Mouse (Mus musculus) right cerebral cortex, postnatal 10 days (tissue): ENCODE data around the gene Rcsd1.

Experiments used
- DNase-seq, 2 experiments: peaks; one replicate each; pipeline ENCODE4 v3.0.0; 2021; ENCODE audit warnings: low spot score in 2 of 2

Rcsd1 gene

DNA sequence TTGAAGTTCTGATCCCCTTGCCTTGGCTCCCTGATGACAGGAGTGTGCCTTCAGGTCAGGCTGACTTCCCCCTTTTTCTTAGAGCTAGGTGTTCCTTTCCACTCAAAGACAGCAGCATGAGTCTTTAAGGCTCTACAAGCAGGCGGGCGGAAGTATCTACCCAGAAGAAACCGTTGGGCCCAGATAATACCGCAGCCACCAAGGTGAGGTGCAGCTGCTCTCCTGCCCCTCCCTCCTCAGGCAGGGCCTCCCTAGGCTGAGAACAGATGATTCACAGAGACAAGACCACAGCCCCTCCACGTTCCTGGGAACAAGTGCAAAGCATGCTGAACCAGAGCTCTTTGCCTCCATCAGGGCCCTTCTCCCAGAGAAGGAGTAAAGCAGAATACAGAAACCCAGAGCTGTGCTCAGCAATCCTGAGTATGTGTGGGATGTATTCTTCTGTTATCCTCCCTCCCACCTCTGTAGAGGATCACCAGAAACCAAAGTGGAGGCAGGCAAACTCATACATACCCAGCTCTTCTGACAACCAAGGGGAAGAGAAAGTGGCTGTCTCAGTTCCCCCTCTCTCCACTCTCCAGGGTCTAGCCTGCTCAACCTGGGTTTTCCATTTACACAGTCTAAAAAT, at the start of gene Rcsd1:
Gene Rcsd1, minus strand, starts transcription at position 129 of the 628 bp plus-strand sequence.
- no peak for DNase-seq

DNA sequence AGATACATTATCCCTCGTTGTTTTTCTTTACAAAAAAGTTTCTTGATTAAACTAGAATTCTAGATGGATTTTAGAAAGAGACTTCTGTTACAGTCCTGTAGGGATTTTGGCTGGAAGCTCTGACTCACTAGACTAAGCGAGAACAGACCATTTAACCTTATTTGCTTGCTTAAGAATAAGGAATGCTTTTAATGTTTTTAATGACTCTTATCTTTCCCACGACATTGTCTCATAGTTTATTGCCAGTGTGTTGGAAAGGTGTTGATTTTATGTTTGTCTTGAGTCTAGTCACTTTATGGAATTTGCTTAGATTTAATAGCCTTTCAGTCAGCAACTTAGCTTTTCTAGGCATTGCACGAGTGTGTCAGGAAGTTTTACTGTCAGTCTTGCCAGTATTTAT, 45.6 kb upstream of the Rcsd1 start:
- no peak for DNase-seq

DNA sequence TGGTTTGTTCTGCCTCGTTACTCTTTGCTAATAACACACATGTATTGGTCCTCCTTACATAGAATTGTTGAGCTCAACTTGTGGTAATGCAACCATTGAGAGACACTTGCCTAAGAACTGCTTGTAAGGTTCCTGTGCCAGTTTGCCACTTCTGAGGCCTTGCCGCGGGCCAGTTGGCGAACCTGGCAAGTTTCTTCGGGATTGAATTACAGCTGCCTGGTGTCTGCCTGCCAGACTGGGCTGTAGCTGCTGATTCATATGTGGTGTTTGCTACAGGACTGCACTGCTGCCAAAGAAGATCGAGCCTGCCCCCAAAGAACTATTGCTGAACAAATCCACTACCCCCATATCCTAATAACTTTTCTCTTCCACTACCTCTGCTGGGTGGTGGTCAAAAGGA, 44.6 kb upstream of the Rcsd1 start:
- no peak for DNase-seq

DNA sequence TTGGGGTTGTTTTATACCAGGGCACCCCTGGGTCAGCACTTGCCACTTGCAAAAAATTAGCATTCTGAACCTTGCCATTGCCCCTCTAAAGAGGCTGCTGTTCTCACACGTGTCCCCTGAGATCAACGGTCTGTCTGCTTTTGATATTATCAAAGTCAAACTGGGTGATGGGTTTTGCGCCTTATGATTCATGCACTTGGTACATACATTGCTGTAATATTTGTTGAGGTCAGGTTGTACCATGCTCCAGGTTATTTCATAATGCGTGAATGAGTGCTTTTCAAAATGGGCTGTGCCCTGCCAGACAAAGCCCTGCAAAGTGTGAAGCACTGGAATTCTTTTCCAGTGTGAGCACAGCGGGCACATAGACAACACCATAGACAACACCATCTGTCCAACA, 42.3 kb upstream of the Rcsd1 start:
- DNase-seq: no peak

DNA sequence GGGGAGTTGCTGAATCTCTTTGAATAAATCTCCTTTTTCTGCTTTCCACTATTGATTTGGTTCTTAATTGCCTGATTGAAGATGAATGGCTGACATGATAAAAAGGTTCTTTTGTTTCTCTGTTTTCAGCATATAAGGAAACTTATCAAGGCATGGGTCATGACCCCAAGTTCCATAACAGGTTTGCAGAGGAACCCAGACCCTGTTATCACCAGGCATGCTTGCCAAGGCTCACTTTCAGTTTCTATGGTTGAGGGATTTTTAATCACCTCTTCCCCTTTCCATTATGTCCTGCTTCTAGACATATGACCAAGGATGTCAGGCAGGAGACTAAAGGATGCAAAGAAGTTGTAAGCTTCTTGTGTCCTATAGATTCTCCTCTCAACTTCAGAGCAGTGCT, 41.6 kb upstream of the Rcsd1 start:
- DNase-seq: no peak

DNA sequence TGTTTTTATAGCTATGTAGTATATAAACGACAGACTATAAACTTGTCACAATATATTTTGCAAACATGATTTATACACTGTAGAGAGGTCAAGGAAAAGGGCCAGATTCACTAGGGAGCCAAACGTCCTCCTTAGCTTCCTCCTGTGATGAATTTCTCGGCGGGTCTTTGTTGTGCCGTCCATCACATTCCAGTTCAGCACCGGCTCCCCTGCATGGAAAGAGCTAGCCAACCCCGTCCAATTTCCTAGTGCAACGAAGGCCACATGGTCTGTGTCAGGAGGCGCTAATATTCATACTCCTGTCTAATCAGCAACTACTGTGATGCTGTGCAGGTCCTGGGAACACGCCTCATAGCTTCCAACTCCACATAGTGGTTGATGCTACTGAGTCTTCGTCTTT, 38.5 kb upstream of the Rcsd1 start:
- DNase-seq: no peak

DNA sequence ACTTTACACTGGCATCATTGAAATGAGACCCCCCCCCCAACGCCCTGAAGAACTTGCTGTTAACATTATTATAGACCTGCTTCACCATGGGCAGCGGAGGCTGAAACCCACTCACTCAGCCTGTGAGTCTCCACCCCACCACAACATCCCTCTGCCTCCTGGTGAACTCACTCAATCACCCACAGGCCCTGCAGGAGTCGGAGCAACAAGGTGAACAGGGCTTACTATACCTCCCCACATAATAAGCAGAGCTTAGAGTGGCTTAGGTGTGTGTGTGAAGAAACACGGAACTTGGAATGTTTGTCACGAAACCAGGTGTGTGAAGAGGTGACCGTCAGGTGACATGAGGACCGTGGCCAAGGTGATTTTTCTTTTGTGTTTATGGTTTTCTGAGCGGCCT, 32.4 kb upstream of the Rcsd1 start:
- no peak for DNase-seq

DNA sequence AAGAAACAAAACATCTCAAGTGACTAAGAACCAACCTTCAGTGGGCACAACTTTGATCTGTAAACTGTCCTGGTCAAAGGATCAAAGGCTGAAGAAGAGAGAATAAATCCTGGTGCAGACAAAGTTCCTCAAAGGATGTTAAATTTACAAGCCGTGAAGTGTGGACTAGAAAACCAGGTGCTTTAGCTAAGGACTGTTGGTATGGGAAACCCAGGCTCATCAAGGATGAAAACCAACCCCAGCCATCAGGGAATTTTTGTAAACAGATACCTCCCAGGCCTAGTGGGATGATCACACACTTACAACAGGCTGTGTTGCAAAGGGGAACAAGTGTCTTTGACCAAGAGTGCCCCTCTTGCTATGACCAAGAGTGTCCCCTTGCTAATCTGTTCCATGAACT, 29.4 kb upstream of the Rcsd1 start:
- DNase-seq: no peak

DNA sequence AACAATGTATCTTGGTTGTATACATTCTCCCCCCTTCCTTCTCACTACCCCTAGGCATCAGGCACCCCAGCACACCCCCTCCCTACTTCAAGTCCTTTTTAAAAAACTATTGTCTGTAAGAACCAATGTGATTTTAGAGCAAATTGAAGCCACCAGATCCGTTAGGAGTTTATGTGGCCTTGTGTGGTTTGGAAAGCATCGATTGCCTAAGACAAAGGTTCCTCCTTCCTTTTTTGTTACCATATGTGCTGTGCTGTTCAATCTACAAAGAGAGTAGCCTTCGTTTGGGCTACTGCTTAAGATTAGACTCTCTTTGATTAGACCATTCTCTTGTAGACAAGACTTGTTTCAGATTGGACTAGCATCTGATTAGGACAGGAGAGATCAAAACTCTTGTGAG, 28.3 kb upstream of the Rcsd1 start:
- DNase-seq: no peak

DNA sequence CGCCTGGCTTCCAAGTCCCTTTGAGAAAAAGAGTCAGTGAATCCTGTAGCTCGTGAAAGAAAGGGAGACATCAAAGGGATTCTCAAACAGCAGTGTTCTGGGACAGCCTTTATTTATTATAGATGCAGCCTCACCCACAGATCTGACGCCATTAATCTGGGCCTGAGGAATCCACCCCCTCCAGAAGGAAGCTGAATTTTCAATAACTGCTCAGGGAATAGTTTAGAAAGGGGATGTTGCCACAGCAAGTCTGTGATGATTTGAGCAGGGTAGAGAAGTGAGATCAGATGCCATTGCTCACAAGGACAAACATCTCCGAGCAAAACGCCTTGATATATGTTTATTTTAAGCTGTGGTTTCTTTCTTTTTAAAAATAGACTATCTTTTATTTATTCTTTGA, 27.9 kb upstream of the Rcsd1 start:
- no peak for DNase-seq

DNA sequence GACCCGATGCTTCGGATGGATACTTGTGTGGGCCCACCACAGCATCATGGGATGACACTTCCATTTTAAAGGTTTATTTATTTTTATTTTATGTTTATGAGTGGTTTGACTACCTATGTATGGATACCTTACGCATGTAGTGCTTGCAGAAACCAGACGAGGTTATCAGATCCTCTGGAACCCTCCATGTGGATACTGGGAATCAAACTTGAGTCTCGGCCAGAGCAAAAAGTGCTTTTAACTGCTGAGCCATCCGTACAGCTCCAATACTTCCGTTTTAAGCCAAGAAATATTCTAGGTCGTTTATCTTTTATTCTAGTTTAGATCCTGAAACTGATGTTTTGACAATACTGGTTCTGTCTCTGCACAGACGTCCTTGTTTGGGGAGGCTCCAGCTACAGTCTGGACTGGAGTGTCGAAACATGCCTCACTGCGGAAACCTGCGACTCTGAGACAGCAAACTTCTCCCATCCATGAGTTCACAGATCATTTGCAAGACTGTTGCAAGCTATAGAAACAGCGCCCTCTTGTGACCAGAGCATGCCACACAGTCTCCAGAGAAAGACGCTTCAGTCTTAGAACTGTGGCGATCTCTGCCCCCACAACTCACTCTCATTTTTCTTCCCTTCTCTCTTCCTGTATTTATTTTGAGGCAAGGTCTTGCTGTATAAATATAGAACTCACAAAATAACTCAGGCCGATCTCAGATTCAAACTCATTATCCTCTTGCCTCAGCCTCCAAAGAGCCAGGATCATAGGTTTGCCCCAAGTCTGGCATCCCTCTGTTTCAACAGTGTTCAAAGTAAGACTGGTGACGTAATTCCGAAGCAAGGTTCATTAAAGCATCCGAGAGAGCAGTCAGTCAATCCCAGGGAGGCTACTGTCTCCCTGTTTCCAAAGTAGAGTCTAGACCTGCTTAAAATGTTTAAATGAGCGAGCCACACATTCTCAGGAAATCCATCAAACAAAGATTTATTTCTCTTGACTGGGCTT, 26.6 kb upstream of the Rcsd1 start:
- peak; percentile 89 to 92 for DNase-seq

DNA sequence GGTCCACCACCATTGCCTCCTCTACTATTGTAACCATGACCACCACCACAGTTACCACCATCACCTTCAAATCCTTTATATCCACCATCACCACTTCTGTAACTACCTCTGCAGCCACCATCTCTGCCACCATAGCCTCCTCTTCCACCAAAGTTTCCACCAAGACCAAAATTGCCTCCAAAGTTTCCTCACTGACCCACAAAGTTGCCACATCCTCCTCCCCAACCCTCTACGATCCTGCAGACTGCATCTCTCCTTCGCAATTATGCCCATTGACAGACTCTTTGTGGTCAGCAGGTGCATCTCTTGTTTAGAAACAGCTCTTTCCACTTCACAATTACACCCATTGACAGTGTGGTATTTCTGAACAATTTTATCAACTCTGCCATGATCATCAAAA, 25.3 kb upstream of the Rcsd1 start:
- DNase-seq: no peak

DNA sequence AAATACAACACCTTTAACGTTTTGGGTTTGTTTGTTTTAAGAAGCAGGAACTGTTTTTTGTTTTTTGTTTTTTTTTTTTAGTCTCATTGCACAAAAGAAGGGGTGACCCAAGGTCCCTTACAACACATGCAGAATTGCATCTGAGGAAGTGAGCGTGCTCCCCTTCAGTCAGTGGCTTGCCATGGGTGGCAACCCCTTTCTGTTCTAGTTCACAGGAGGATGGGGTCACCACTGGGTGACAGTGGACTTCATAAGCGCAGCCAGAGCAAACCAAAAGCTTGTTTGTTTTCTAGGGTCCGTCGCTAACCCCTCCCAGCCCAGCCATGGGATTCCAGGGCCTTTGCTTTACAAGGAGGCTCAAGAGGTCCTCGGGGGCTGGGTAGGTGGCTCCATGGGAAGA, 22.0 kb upstream of the Rcsd1 start:
- DNase-seq: no peak

DNA sequence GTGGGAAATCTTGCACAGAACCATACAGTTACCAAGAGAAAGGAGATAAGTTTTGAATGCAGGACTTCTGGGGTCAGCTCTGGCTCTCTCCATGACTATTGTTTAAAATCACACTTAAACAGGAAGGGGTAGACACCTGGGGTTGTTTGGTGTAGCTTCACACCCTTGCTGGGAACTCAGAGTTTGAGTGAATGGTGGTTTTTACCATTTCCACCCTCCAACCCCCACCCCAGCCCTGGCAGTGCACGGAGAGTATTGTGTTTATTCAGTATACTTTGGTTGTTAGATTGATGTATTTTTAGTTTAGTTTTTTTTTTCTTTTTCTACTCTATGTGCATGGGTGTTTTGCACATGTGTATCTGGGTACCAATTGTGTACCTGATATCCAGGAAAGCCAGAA, 20.6 kb upstream of the Rcsd1 start:
- DNase-seq: no peak

DNA sequence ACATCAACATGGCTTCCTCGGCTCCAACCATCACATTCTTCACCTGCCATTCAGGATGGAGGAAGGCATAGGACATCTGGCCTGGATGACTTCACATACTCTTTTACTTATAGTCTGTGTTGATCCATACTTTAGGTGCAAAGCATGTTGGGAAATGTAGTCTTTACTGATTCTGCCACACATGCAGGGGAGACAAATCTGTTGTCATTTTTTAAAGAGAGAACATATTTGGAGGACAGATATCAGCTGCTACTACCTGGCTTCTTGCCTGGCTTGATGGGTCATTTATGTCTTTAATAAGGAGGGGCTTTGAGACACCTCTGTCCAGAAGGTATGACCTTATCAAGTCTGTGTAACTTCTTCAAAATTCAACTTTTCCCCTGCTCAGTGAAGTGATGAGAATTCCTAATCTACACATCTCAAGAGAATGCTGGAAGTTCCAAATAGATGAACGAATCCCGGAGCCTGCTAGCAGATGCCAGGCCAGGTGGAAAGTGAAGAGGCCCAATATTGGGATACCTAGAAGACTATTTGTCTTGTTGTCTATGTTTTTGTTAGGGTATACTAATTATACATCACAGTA, 18.6 kb upstream of the Rcsd1 start:
- DNase-seq: no peak

DNA sequence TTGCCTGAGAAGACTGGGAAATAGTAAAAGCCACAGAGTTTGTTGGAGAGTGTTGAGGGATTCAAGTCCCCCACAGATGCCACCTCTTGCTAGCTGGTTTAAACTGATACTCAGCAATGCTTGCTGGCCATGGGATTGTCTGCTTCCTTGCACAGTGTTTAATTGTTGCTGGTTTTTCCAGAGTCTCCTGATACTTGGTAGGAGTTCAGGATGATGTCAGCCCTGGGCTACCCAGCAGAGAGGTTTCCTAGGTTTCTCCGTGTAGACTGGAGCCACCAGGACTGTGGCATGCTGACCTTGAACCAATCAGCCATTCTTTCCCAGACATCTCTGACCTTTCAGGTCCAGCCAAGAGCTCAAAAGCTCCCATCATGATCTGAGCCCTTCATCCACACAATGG, 17.4 kb upstream of the Rcsd1 start:
- DNase-seq: no peak

DNA sequence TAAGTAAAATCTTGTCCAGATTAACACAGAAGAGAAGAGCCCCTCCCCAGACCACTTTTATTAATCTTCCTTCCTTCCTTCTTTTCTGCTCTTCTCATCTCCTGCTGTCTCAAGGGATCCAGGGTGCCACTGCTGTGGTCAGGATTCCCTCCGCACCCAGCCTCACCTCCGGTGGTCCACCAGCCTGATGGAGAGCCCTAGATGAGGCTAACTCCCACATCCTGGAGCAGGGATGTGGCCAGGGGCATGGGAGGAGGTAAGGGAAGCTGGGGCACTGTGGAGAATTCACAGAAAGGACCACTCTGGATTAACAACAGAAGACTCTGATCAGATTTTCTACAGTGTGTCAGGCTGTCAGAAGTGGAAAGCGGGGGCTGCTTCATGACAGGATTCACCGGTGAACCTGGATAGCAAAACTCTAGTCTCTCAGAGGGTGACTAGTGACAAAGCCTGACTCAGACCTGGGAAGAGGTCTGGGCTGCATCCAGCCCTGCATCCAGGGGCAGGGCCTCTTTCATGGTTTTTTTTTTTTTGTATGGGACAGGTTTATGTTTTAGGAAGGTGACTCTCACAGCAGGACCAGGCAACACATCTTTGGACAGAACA, 15.6 kb upstream of the Rcsd1 start:
- no peak for DNase-seq

DNA sequence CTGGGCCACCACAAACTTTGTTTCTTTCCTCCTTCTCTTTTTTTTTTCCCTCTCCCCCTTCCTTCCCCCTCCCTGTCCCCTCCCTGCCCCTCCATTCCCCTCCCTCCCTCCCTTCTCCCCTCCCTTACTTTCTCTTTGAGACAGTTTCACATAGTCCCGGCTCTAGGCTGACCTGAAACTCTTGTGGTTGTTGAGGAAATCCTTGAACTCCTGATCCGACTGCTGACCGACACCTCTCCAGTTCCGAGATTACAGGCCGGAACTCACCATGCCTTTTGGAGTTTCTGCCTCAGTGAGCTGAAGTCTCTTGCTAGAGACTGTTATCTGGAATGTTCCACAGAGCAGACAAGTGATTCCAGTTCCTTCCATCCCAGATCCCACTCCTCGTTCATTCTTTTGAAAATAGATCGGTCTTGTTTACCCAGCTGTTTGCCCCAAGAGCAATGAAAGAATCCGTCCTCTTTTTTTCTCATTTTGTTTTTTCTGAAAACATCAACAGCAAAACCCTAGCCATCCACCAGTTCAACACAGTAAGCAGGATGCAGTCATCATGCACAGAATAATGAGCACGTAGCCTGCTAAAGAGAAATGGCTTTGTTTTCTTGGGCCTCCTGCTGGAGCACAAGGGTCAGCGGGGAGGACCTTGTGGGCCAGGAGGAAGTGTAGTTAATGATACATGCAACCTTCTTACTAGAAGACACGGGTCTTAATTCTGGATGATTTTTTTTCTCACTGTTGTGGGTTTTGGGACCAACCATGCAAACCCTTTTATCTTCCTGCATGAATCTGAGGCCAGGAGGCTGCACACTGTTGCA, 14.9 kb upstream of the Rcsd1 start:
- no peak for DNase-seq

DNA sequence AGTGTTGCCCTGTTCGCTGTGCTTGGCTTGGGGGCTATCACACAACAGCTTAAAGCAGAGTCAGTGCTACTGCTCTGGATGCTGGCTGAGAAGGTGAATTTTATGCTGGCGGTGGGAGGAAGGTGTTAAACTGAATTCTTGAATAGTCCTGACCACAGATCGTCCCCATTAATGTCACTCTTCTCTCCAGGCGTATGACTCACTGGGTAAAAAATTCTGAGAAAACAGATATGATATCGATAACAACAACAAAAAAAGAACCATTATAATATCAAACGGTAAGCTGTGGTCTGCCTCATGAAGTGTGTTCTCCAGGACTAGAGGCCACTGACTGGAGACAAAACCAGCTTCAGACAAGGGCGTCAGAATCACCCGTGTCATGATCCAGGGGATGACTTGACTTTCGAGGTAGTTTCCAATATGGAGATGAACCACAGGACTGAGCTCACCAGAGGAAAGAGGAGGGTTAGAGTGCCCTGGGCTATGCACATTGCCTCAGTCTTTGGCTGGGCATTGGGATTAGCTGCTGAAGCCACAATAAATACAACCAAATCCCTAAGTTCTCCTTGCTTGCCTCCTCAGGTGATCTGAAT, 13.1 kb upstream of the Rcsd1 start:
- no peak for DNase-seq

DNA sequence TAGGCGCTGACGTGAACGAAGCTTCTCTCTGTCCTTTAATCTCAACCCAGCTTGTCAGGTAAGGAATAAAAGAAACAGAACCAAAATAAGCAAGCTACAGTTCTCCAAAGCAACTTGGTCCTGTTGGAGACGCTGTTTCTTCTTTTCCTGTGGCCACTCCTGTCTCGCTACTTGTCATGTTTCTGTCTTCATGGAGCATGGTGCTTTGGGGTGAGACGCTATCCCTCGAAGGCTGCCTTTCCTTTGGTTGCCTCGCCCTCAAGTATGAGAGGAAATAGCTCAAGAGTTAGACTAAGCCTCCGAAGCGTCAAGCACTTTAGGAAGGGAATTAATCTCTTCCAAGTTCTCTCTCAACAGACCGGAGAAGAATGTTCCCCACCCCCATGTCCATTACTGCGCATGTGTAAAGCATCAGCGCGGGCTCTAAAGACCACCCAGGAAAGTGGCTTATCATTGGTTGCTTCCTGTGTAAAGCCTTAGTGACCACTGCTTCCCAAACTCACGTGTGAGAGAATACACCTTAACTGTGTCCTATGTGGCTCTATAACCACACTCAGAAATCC, 9.1 kb upstream of the Rcsd1 start:
- no peak for DNase-seq
